Mouse (Mus musculus) heart, postnatal 0 days (tissue): ENCODE data around the gene Colec11.

Experiments
- CTCF ChIP-seq: IDR thresholded peaks from 2 replicates; pipeline ENCODE4 v1.5.1; 2016; ENCODE audit warnings: antibody characterized with exemption, control low read depth, low read depth
- EP300 ChIP-seq: IDR thresholded peaks from 2 replicates; pipeline ENCODE4 v1.6.1; 2016; ENCODE audit warnings: antibody characterized with exemption, low read depth

DNA sequence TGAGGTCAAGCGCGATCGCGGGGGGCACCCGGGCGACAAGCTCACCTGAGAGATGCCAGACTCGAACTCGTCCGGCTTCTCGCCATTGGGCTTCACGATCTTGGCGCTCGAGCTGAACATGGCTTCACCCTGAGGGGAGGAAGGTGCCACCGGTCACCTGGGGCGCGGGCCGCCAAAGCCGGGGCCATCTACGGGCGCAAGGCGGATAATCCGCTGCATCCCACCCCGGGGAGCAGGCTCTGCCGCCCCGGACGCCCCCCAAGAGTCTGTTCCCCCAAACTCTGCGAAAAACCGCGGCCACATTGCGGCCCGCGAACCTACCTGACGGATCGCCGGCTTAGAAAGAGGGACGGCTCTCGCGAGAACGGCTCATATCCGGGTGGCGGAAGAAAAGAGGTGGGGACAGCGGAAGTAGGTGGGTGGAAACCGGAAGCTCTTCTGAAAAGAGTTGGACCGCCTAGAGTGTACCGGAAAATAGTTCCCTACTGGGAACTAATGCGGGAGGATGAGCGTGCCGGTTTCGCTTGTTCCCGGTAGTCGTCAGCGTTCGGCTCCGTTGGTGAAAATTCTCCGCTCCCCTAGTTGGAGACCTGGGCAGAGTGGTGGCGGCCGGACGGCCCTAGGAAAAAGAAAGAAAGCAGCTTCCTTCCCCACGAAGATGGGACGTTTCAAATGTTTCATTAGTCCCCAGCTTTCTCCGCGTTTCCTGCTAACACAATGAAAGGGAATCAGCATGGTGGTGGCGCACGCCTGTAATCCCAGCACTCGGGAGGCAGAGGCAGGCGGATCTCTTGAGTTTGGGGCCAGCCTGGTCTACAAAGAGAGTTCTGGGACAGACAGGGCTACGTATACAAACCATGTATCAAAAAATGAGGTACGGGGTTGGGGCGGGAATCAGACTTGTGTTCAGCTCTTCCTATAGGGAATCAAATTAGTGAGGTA is 12.6 kb upstream of the Colec11 start, which contains the start of gene Rps7:
- no peak for TF ChIP-seq CTCF
- peak; percentile 98 for TF ChIP-seq EP300
